Mouse (Mus musculus) liver, postnatal 0 days (tissue): ENCODE data around the gene Serpina3n.
A peak's percentile ranks its signal among the peaks of the same experiment; 100 is the strongest.

Experiments
- CTCF ChIP-seq: sonication (generic); IDR thresholded peaks from 2 replicates; pipeline ENCODE4 v1.5.1; 2016; ENCODE audit warnings: antibody characterized with exemption, low read depth
- EP300 ChIP-seq: IDR thresholded peaks from 2 replicates; pipeline ENCODE4 v1.6.1; 2016; ENCODE audit warnings: antibody characterized with exemption, low read depth, mild to moderate bottlenecking

- TF ChIP-seq EP300 (no peak), CTCF (peak; percentile 80)
These were observed 20.4 kb downstream of the Serpina3n start for GRCm38 (mm10) chr12:104426915-104427314.
